Mouse (Mus musculus) cerebellum, postnatal 25 days (tissue): ENCODE measurements around the gene Fam205a3.
"Not testable (repeated sequence)": the region's sequence is repeated elsewhere in the genome, so short reads cannot be mapped to it uniquely, and the experiment has no call there.

Source experiments
- DNase-seq, 2 experiments: peaks; one replicate each; pipeline ENCODE4 v3.0.0; 2021; ENCODE audit warnings: mixed read lengths in 2 of 2

Fam205a3 gene

DNA sequence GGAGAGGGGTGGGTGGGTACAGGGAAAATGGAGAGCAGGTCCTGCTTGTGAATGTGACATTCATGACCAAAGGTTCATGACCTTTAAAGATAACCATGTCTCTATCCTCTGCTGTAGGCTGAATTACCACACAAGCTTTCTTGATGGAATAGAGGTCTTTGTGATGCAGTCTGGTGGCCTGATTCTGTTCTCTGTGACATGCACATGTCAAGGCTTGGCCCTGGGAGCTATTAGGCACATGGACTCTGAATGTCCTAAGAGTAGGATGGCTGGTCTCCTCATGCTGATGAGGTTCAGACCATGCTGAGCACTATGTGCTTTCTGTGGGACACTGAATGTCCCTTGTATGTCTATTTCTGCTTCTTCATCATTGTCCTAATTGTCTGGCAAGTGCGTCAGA is at the start of gene Fam205a3:
Gene Fam205a3 (plus strand): TSS at position 301 of the 400 bp plus-strand sequence.
- not testable (repeated sequence) for DNase-seq

DNA sequence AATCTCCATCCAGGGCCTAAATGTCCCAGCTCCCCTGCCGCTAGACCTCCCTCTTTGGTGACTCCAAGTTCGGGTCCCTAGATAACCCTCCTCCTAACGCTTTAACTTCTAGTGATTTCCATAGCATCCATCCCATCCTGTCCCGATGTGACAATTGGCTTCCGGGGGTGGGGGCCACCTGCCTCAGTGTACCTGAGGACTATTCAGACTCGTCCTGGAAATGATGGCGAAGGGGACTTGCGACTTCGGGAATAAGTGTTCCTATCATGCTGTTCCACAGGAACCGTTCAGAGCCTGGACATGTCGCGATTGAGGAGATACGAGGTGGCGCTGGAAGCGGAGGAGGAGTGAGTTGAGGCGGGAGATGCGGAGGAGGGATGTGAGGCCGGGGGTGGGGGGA is 24.2 kb upstream of the Fam205a3 start, which contains the start of gene Gm21953:
Gene Gm21953 (plus strand): TSS at position 301 of the 400 bp plus-strand sequence.
- not testable (repeated sequence) for DNase-seq
